Mouse (Mus musculus) heart, postnatal 36 days (tissue): Measurements from ENCODE around the gene Prcc. TPM values are rescaled to one million over a fixed set of nuclear protein-coding genes. Genes with fewer than 3 reads are reported as not detected.
"Not testable (repeated sequence)": the region's sequence is repeated elsewhere in the genome, so short reads cannot be mapped to it uniquely, and the experiment has no call there.

Experiments used
- DNase-seq, 2 experiments: peaks; one replicate each; pipeline ENCODE4 v3.0.0; 2021 to 2022
- intact Hi-C: fragments of 180-260 bp; cut with DNase I; formaldehyde crosslinking; loops from one replicate; pipeline ENCODE4 v1.15.1; 2025
- total RNA-seq, 2 experiments: library from RNA; stranded (reverse); gene quantifications; 2 replicates each; pipeline ENCODE4 v1.2.3; 2021

Prcc gene
- total RNA-seq, 2 experiments from 2014 or later = 47.5 to 51.6 TPM

- peak; percentile 18 to 29 for DNase-seq
- intact Hi-C loops = loop anchor here (5.0 kb wide), 1 partner anchor 58 kb away; the partner anchor contains the start of genes Insrr and Ntrk1
Measured at GRCm38 (mm10) chr3:87854795-87855568, 30.4 kb downstream of the Prcc start.

GRCm38 (mm10) chr3:87849117-87849516 lies 36.3 kb downstream of the Prcc start:
- intact Hi-C loops = no loop called here
- DNase-seq = no peak

- intact Hi-C loops = no loop called here
- no peak for DNase-seq
Measured at GRCm38 (mm10) chr3:87847680-87848079, 37.7 kb downstream of the Prcc start.

- intact Hi-C loops = no loop called here
- DNase-seq = no peak
Measured at GRCm38 (mm10) chr3:87846650-87847110, 38.7 kb downstream of the Prcc start, which contains the start of gene Sh2d2a. Gene Sh2d2a, plus strand, starts transcription at chr3:87846755.

- DNase-seq = no peak
- intact Hi-C loops = no loop called here
Measured at GRCm38 (mm10) chr3:87846186-87846585, 39.2 kb downstream of the Prcc start.

- DNase-seq = no peak
- intact Hi-C loops = no loop called here
Measured at GRCm38 (mm10) chr3:87844981-87845380, 40.4 kb downstream of the Prcc start.

GRCm38 (mm10) chr3:87840858-87841257 lies 44.5 kb downstream of the Prcc start:
- intact Hi-C loops = no loop called here
- DNase-seq = no peak

- peak; percentile 79 to 87 for DNase-seq
- intact Hi-C loops = loop anchor here (1.0 to 2.0 kb wide), 3 partner anchors 22 to 66 kb away; partner anchors contain the start of gene Insrr
Measured at GRCm38 (mm10) chr3:87838622-87839021, 46.8 kb downstream of the Prcc start.

GRCm38 (mm10) chr3:87833482-87833881 lies 51.9 kb downstream of the Prcc start:
- no peak for DNase-seq
- intact Hi-C loops = no loop called here

- intact Hi-C loops = no loop called here
- DNase-seq = no peak
Measured at GRCm38 (mm10) chr3:87832109-87832859, 53.1 kb downstream of the Prcc start.

GRCm38 (mm10) chr3:87829025-87829424 lies 56.4 kb downstream of the Prcc start:
- intact Hi-C loops = no loop called here
- DNase-seq = no peak

- no peak for DNase-seq
Measured at GRCm38 (mm10) chr3:87828435-87828834, 57.0 kb downstream of the Prcc start.

GRCm38 (mm10) chr3:87824206-87824605 lies 61.2 kb downstream of the Prcc start, which contains the start of gene Pear1:
Gene Pear1, minus strand, starts transcription at chr3:87824306.
- intact Hi-C loops = not testable (repeated sequence)

More at GRCm38 (mm10) chr3:87828435-87828834, 57.0 kb downstream of the Prcc start:
- intact Hi-C loops = no loop called here

GRCm38 (mm10) chr3:87818226-87818625 lies 67.2 kb downstream of the Prcc start:
- intact Hi-C loops = no loop called here
- no peak for DNase-seq

More at GRCm38 (mm10) chr3:87824206-87824605, 61.2 kb downstream of the Prcc start, which contains the start of gene Pear1:
- DNase-seq = not testable (repeated sequence)

- DNase-seq = peak; percentile 76 to 78
- intact Hi-C loops = loop anchor here (1.0 to 2.0 kb wide), 4 partner anchors 20 to 61 kb away; partner anchors contain the start of gene Insrr
Measured at GRCm38 (mm10) chr3:87816646-87817093, 68.7 kb downstream of the Prcc start.

GRCm38 (mm10) chr3:87816166-87816565 lies 69.2 kb downstream of the Prcc start:
- DNase-seq = no peak
- intact Hi-C loops = loop anchor here (1.0 to 2.0 kb wide), 4 partner anchors 20 to 61 kb away; partner anchors contain the start of gene Insrr

- intact Hi-C loops = no loop called here
- DNase-seq = no peak
Measured at GRCm38 (mm10) chr3:87812873-87813272, 72.5 kb downstream of the Prcc start.

- DNase-seq = no peak
- intact Hi-C loops = no loop called here
Measured at GRCm38 (mm10) chr3:87812413-87812812, 73.0 kb downstream of the Prcc start.

GRCm38 (mm10) chr3:87811297-87811696 lies 74.1 kb downstream of the Prcc start:
- no peak for DNase-seq
- intact Hi-C loops = no loop called here

GRCm38 (mm10) chr3:87809322-87809962 lies 76.0 kb downstream of the Prcc start:
- intact Hi-C loops = no loop called here
- DNase-seq = no peak
